ENCODE assay signal across 31 mouse cellular contexts in the genomic region with DNA sequence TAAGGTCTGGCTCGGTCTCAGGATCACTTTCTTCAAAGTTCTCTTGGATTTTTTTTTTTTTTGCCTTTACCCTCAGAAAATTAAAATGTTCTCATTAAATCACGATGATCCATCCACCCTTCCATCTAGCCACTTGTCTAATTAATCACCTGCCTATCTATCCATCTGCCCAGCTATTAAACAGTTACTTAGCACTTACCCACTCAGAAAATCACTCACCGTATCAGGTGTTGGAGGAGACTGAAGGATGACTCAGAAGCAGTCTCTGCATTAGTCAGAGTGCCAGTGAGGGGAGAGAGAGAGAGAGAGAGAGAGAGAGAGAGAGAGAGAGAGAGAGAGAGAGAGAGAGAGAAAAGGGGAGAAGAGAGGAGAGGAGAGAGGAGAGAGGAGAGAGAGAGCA.
"Had no signal": no experiment of that assay in that cellular context is flagged by ENCODE, and none has a peak within 500 bp of the region (broad histone marks: within the 10 kb centered on the region; RNA-seq: fewer than 3 reads in every experiment).

No protein-coding gene starts in this region.

- H3K4me1 ChIP-seq: limb, embryonic 10.5 days; limb, embryonic 12.5 days; limb, embryonic 15.5 days; liver, embryonic 12.5 days; liver, embryonic 13.5 days; liver, embryonic 15.5 days; lung, embryonic 15.5 days; midbrain, embryonic 10.5 days; midbrain, embryonic 12.5 days; midbrain, embryonic 13.5 days; midbrain, embryonic 15.5 days; neural tube, embryonic 12.5 days; neural tube, embryonic 13.5 days had no signal

- H3K27ac ChIP-seq: limb, embryonic 10.5 days; limb, embryonic 12.5 days; limb, embryonic 13.5 days; limb, embryonic 15.5 days; liver, embryonic 12.5 days; liver, embryonic 13.5 days; liver, embryonic 14.5 days; liver, embryonic 15.5 days; lung, embryonic 15.5 days; macrophage; midbrain, embryonic 10.5 days; midbrain, embryonic 12.5 days; midbrain, embryonic 13.5 days; midbrain, embryonic 15.5 days; neural tube, embryonic 12.5 days; neural tube, embryonic 13.5 days had no signal

- H3K9me3 ChIP-seq: limb, embryonic 10.5 days; limb, embryonic 12.5 days; limb, embryonic 13.5 days; limb, embryonic 15.5 days; liver, embryonic 12.5 days; liver, embryonic 13.5 days; liver, embryonic 15.5 days; lung, embryonic 15.5 days; midbrain, embryonic 10.5 days; midbrain, embryonic 12.5 days; midbrain, embryonic 13.5 days; midbrain, embryonic 15.5 days; neural tube, embryonic 12.5 days; neural tube, embryonic 13.5 days had no signal

- H3K4me3 ChIP-seq: limb, embryonic 10.5 days; limb, embryonic 12.5 days; limb, embryonic 13.5 days; limb, embryonic 15.5 days; liver, embryonic 12.5 days; liver, embryonic 13.5 days; liver, embryonic 15.5 days; lung, embryonic 15.5 days; megakaryocyte, embryonic 14.5 days; midbrain, embryonic 10.5 days; midbrain, embryonic 12.5 days; midbrain, embryonic 13.5 days; midbrain, embryonic 15.5 days; myocyte; neural tube, embryonic 12.5 days; neural tube, embryonic 13.5 days had no signal

- DNase-seq: left cerebral cortex, postnatal 4 days; liver; liver, embryonic 13.5 days; liver, postnatal 0 days; lung, adult 18-20 months; lung, adult 2 months; lung, embryonic 14.5 days; lung, postnatal 10 days; lung, postnatal 14 days; lung, postnatal 36 days; lung, postnatal 4 days; midbrain, embryonic 14.5 days had no signal

- H3K36me3 ChIP-seq: limb, embryonic 10.5 days; limb, embryonic 12.5 days; limb, embryonic 13.5 days; limb, embryonic 15.5 days; liver, embryonic 12.5 days; liver, embryonic 13.5 days; liver, embryonic 15.5 days; lung, embryonic 15.5 days; midbrain, embryonic 10.5 days; midbrain, embryonic 12.5 days; midbrain, embryonic 13.5 days; midbrain, embryonic 15.5 days; neural tube, embryonic 12.5 days; neural tube, embryonic 13.5 days had no signal

- H3K27me3 ChIP-seq: limb, embryonic 12.5 days; limb, embryonic 13.5 days; limb, embryonic 15.5 days; liver, embryonic 12.5 days; liver, embryonic 13.5 days; liver, embryonic 15.5 days; lung, embryonic 15.5 days; midbrain, embryonic 12.5 days; midbrain, embryonic 13.5 days; midbrain, embryonic 15.5 days; neural tube, embryonic 12.5 days; neural tube, embryonic 13.5 days had no signal

- ATAC-seq: liver, embryonic 12.5 days; liver, postnatal 0 days; lung, postnatal 0 days; midbrain, embryonic 13.5 days; midbrain, embryonic 15.5 days; midbrain, embryonic 16.5 days had no signal
